Mouse (Mus musculus) adrenal gland, adult 18-20 months (tissue): ENCODE data around the gene Pkp4. TPM values are rescaled to one million over a fixed set of nuclear protein-coding genes. Genes with fewer than 3 reads are reported as not detected.

Source experiments
- DNase-seq, 2 experiments: peaks; one replicate each; pipeline ENCODE4 v3.0.0; 2021 to 2022; ENCODE audit warnings: low spot score in 2 of 2
- total RNA-seq, 2 experiments: library from RNA; stranded (reverse); gene quantifications; 1 replicate in 1 of 2; 2 replicates in 1 of 2; pipeline ENCODE4 v1.2.3; 2021

The Pkp4 gene
- total RNA-seq, 2 experiments from 2014 or later, result 49.1 to 51.9 TPM

DNA sequence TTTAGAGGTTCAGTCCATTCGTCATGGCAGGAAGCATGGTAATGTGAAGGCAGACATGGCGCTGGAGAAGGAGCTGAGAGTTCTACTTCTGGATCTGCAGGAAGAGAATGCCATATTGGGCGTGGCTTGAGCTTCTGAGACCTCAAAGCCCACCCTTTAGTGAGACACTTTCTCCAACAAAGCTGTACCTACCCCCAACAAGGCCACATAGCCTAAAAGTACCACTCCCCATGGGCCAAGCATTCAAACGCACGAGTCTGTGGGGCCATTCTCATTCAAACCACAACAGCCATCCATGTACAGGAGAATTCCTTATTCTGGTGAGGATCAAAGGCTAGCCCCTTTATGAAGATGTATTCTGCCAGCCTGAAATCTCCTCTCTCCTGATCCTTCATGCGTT lies 57.3 kb downstream of the Pkp4 start:
- DNase-seq, result no peak

DNA sequence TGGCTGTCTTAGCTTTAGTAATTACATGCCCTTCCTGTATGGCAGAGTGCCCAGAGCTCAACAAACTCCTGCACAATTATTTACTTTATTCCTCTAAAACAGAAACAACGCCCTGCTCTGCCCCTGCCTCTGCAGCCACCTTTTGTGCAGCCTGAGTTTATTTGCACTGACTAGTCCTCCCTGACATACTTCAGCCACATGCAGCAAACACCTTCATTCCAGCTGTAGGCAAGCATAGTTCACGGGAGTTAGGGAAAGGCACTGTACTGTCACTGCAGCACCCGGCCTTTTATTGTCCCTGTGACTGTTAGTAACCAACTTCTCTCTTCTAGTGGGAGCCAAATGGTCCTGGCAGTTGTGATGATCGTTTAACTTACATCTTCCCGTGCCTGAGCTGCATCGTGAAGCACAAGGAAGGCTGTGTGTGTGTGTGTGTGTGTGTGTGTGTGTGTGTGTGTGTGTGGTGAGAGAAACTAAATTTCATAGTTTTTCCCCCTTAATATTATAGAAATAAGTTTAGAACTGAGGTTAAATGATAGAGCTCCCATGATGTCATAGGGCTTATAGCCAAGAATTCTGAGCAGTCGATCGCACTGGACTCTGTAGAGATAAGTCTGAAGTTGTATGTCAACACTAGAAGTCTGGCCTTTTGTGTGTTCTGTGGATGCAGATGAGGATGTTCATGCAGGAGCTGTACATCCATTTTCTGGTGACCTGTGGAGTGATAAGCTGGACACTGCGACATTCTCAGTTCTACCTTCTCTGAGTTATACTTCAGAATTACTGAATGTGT lies 59.5 kb downstream of the Pkp4 start:
- no peak for DNase-seq

GRCm38 (mm10) chr2:59226383-59226782 lies 65.7 kb downstream of the Pkp4 start:
- no peak for DNase-seq

DNA sequence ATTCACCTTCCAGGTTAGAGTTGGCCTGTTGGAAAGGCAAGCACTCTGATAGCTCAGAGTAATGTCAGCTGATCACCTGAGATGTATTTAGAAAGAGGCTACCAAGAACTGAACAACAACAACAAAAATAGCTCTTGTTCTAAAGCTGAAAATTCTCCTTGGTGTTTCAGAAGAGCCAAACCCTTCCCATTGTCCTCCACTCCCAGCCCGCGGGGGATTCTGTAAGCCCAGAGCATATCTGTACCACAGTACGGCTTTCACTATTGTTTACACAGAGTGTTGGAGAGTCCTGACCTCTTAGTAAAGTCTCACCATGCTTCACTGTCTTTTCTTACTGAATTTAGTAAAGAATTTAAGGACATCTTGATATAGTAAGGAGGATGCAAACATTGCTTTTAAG lies 66.4 kb downstream of the Pkp4 start:
- DNase-seq, result no peak

DNA sequence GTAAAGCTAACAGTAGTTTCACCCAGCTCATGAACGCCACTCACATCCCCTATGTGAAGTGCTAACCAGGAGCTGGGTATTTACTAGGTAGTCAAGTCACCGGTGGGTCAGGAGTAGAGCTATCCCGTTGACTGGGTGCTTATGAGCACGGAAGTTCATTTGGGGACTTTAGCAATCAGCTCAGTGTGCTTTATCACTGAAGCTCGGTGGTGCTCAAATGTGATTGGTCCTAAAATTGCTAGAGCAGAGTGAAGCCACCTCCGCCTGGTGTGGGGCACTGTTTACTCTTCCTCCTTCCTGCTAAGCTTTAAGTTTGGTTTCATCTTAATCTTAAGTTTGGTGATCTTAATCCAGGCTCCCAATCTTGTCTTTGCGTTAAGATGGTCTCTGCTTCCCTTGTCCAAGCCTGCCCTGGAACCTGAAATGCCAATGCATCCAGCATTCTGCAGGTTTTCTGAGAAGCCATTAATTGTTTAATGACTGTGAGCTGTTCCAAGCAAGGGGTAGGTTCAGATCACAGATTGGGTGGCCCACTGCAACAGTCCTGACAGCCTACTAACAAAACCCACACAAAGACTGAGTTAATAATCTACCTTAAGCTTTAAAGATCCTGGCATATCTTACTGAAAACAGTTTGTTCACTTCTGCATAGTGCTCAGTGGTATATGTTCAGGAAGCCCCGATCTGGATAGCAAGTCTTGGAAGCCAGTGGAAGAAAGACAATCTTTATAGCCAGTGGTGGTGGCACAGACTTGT lies 67.0 kb downstream of the Pkp4 start:
- no peak for DNase-seq

DNA sequence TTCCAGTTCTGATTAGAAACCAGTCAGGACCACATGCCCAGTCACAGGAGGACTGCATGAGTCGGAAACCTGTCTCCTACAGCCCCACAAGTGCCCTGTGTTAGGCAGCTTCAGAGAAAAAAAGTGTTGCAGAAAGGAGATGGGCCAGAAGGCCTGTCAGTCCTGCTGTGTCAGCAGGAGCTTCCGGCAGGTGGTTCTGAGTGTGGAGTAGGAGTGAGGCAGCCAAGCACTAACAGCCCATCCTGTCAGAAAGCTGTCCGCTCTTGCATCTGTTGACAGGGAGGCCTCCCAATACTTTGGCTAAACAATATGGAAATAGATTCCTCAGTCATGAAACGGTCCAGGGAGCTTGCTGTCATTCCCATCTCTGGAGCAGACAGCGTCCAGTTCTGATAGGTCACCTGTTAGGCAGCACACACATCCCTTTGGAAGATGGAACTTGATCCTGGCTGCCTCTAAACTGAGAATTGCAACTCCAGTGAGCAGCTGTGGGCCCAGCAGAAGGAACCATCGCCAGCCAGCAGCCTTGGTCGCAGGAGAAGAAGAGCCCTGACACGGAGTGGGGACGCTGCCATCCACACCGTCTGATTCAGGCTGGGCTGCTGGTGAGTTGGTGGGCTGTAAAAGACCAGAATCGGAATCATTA lies 68.7 kb downstream of the Pkp4 start:
- DNase-seq, result no peak

DNA sequence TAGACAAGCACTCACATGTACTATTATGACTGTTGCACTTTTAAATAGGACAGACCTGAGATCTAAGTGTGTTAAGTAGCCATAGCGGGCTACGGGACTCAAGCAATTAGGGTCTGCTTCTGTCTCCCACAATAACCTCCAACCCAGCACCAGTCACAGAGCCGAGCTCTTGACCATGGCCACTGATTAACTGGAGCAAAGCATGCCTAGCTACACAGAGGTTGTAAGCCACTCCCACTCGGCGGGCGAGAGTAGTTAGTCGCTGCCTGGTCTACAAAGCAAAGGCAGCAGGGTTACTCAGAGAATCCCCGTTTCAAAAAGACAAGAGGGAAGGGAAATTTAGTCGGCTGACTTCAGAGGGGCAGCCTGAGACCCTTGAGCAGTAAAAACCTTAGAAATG lies 70.0 kb downstream of the Pkp4 start:
- DNase-seq, result no peak

GRCm38 (mm10) chr2:59231514-59231913 lies 70.9 kb downstream of the Pkp4 start:
- no peak for DNase-seq

- DNase-seq, result no peak
These were observed 72.8 kb downstream of the Pkp4 start for GRCm38 (mm10) chr2:59233294-59233923.

DNA sequence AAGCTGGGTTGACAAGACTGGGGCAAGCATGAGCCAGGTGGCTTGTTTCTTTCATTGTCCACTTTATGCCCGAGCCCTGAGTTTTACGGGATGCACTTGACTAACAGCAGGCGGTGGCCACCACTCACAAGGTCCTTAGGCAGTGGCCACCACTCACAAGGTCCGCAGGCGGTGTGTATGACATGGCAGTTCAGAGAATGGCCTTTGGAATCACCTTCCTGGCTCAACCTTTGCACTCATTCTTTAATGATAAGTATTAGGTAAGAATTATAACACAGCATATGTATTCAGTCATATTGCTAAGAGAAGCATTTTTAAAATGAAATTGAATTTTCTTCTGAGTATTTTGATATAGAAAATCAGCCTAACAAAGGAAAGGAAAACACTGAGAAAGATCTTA lies 73.3 kb downstream of the Pkp4 start:
- no peak for DNase-seq

GRCm38 (mm10) chr2:59234537-59234936 lies 73.9 kb downstream of the Pkp4 start:
- DNase-seq, result no peak

GRCm38 (mm10) chr2:59239841-59240395 lies 79.3 kb downstream of the Pkp4 start:
- peak in 1 of 2 experiments; percentile 8 for DNase-seq

DNA sequence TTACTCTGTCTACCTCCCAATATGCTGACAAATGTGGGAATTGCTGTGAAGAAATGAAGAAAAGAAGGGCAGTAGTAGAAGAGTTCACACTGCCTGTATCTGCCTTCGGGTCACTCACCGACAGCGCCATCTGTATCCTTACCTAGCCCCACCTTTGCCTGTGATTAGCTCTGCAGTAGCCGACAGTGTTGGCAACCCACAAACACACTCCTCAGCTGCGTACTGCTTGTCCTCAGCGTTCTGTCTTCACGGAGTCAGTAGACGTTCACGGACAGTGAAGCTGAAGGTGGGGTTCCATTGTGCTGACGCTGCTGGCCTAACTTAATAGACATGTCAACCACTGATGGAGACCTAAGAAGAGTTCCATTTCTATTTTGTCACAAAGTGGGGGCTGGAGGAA lies 81.5 kb downstream of the Pkp4 start:
- DNase-seq, result no peak

DNA sequence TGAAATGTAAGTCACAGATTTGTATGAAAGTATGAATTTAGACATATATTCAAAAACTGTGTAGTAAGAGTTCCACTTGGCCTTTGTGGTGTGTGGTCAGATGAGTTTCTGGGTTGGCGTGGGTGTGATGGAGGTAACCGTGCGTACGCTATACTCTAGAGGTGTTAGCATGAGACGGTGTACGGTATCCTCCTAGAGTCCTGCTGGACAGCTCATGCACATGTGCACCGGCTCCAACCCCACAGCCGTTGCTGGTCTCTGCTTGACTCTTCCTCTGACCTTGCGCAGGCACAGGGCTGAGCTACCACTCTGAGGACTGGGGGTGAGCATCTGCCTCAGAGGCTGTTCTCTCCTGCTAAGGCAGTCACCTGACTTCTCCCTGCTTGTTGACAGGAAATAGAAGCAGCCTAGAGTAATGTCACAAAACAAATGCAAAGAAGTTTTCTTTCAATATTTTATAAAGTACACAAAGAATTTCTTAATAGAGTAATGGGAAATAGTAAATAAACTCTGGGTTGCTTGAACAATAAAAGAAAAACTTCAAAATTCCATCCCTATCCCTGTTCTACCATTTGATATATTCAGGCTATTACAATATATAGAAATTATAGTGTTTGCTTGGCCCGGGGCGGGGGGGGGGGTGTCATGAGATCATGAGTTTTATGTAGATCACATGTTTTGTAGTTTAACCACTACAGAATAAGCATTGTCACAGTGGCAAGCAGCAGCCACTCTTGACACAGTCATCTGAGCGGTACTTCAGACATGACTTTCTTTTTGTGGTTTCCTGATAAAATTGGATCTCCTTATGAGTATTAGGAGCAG lies 83.8 kb downstream of the Pkp4 start:
- DNase-seq, result no peak

DNA sequence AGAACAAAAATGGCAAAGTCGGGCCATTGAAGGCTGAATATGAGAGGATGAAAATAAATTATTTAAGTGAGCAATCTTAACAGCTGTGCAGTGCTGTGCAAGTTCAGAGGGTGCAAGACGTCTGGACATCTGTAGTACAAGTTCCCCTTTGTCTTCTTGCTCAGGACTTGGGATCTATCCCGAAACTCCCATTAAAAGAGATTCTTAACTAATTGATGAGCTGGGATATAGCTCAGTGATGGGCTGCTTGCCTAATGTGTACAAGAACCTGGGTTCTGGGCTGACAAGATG lies 84.4 kb downstream of the Pkp4 start:
- no peak for DNase-seq

DNA sequence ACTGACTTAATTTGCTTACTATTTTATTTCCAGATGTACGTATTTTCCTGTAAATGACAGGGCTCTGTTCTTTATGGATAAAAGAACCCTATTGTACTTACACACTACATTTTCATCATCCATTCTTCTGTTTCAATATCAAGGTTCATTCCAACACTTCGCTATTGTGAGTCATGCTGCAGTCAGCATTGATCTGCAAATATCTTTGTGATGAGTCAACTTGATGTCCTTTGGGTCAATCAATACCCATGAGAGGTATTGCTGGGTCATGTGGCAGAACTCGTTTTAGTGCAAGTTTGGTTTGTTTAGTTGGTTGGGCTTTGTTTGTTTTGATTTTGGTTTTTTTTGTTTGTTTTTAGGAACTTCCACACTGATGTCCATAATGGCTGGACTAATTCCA lies 88.2 kb downstream of the Pkp4 start:
- DNase-seq, result no peak

DNA sequence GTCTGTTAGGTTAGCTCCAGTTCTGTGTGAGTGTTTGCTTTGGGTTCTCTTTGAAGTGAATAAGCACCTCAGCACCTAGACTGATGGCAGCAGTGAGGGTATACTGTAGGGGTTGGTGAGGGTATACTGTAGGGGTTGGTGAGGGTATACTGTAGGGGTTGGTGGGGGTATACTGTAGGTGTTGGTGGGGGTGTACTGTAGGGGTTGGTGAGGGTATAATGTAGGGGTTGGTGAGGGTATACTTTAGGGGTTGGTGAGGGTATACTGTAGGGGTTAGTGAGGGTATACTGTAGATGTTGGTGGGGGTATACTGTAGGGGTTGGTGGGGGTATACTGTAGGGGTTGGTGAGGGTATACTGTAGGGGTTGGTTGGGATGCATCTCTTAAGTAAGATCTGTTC lies 92.2 kb downstream of the Pkp4 start:
- DNase-seq, result no peak

- DNase-seq, result no peak
These were observed 92.8 kb downstream of the Pkp4 start for GRCm38 (mm10) chr2:59253435-59253834.

DNA sequence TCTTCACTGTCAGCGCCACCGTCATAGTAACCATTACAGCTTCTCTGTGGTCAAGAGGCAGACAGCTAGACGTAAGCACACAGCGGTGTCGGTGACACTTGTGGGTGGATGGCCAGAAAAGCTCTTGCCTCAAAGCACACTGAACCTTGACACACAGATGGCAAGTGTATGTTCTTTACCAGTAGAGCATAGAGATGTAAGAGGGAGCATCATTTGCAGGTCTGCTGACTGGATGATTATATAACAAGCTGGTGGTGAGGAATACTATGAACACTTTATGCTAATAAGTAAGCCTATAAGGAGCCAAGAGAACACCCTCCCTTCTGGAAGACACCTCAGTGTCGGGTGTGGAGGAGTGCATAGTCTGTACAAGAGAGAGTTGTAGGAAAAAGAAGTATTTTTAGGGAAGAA lies 98.2 kb downstream of the Pkp4 start:
- no peak for DNase-seq

DNA sequence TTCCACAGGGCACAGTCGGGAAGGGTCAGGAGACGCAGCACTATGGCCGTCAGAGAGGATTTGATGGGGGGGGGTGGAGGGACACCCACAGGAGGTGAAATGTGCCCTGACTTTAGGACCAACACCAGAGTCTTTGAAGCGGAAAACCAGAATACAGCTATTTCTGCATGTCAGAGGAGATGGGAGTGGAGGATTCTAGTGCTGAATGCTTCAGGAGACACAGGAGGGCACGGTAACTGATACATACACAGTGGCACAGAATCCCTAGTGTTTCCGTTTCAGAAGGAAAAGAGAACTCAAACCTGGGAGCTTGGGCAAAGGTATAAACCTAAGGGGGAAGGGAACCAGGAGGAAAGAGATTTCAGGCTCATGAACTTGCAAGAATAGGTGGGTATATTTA lies 98.7 kb downstream of the Pkp4 start:
- no peak for DNase-seq

DNA sequence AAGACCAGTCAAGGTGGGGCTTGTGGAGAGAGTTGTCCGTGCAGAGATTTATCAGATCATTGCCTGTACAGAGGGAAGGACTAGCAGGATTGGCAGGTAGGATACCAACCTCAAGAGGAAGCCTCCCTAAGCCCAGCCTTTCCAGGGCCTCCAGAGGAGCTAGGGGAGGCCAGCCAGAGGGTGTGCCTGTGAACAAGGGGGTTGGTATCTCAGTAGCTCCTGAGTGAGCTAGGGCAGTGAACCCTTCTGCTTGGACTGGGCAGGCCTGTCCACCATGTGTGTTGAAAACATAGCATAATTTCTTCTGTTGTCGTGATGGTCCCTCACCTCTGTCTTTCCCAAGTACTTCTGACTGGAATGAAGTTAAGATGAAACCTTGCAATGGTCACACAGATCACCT lies 100.6 kb downstream of the Pkp4 start:
- no peak for DNase-seq
